Mouse (Mus musculus) hindbrain, postnatal 0 days (tissue): Measurements from ENCODE around the gene Olfr1216. TPM values are rescaled to one million over a fixed set of nuclear protein-coding genes. Genes with fewer than 3 reads are reported as not detected.
"Not testable (repeated sequence)": the region's sequence is repeated elsewhere in the genome, so short reads cannot be mapped to it uniquely, and the experiment has no call there.

Experiments used
- ATAC-seq: fragments of 200-750 bp; cut with Nextera tagmentation; 2 replicates; pipeline ENCODE4 v1.8.0; 2017; ENCODE audit warnings: mild to moderate bottlenecking, moderate TSS enrichment, moderate library complexity
- DNase-seq: peaks from one replicate; pipeline ENCODE4 v3.0.0-alpha.2; 2015; ENCODE audit warnings: low spot score
- H3K27ac ChIP-seq: fragments of 300-500 bp; sonication (generic); 2 replicates; pipeline ENCODE4 v1.5.1; 2014; ENCODE audit warnings: mild to moderate bottlenecking
- H3K27me3 ChIP-seq: fragments of 300-500 bp; sonication (generic); 2 replicates; pipeline ENCODE4 v1.6.1; 2014; ENCODE audit warnings: low read length, mixed read lengths; ENCODE audit not compliant: insufficient read depth
- H3K36me3 ChIP-seq: fragments of 300-500 bp; sonication (generic); 2 replicates; pipeline ENCODE4 v1.6.1; 2014; ENCODE audit warnings: low read length, mixed read lengths; ENCODE audit not compliant: insufficient read depth
- H3K4me1 ChIP-seq: fragments of 300-500 bp; sonication (generic); 2 replicates; pipeline ENCODE4 v1.6.1; 2014; ENCODE audit warnings: antibody characterized with exemption, low read length, mixed read lengths; ENCODE audit not compliant: insufficient read depth
- H3K4me2 ChIP-seq: fragments of 300-500 bp; sonication (generic); 2 replicates; pipeline ENCODE4 v1.6.1; 2014; ENCODE audit warnings: low read depth, mild to moderate bottlenecking, low read length, moderate library complexity, mixed read lengths
- H3K4me3 ChIP-seq: fragments of 300-500 bp; sonication (generic); 2 replicates; pipeline ENCODE4 v1.5.1; 2014; ENCODE audit warnings: low read length
- H3K9ac ChIP-seq: fragments of 300-500 bp; sonication (generic); replicated peaks from 2 replicates; pipeline ENCODE4 v1.6.1; 2014; ENCODE audit warnings: mild to moderate bottlenecking, low read length, moderate library complexity, mixed read lengths
- H3K9me3 ChIP-seq: fragments of 300-500 bp; sonication (generic); 2 replicates; pipeline ENCODE4 v1.6.1; 2016; ENCODE audit warnings: low read length, mixed read lengths
- CTCF ChIP-seq: IDR thresholded peaks from 2 replicates; pipeline ENCODE4 v1.5.1; 2016; ENCODE audit warnings: antibody characterized with exemption, control low read depth, low read depth
- WGBS: fragments of 180-500 bp; shearing (Covaris S2); extraction: QIAGEN DNeasy Blood & Tissue Kit; methylation state at CpG from one replicate; pipeline ENCODE4 v1.1.7; 2014; 5-methylcytosine and 5-hydroxymethylcytosine counted together
- polyA plus RNA-seq: library from polyadenylated mRNA; unstranded; fragments of >200 nt; fragmentation: Nextera tagmentation; extraction: Ambion mirVana; gene quantifications from 2 replicates; pipeline ENCODE4 v1.2.1, GENCODE M21; 2015
- total RNA-seq: library from RNA; depleted of rRNA; stranded (reverse); fragments of >200 nt; gene quantifications from 2 replicates; pipeline ENCODE4 v1.2.3, GENCODE M21; 2014; rRNA removed

The Olfr1216 gene
- total RNA-seq (not detected in 2 replicates), polyA plus RNA-seq (not detected in 2 replicates)

GRCm38 (mm10) chr2:89018240-89018639 lies at the start of gene Olfr1216:
TSS of gene Olfr1216 (minus strand) at chr2:89018340.
- Histone ChIP-seq H3K4me3 (no peak within 1 kb of the TSS), H3K36me3 (no peaks in the 10 kb centered on the region), H3K27ac (no peak within 1 kb of the TSS), H3K9ac (no peak within 1 kb of the TSS), H3K9me3 (no peaks in the 10 kb centered on the region), H3K4me1 (no peaks in the 10 kb centered on the region), H3K27me3 (no peaks in the 10 kb centered on the region), H3K4me2 (no peak within 1 kb of the TSS)
- 82% methylated on average over 1 of the region's 1 CpGs for WGBS
- no peak for TF ChIP-seq CTCF
- ATAC-seq, result no peak
- no peak for DNase-seq

GRCm38 (mm10) chr2:89061087-89061486 lies 42.9 kb upstream of the Olfr1216 start, which contains the start of gene Olfr1218:
TSS of gene Olfr1218 (minus strand) at chr2:89061187.
- no peak for TF ChIP-seq CTCF

GRCm38 (mm10) chr2:89031965-89032364 lies 13.8 kb upstream of the Olfr1216 start, which contains the start of gene Olfr1217:
TSS of gene Olfr1217 (minus strand) at chr2:89032065.
- no peak for TF ChIP-seq CTCF
- Histone ChIP-seq H3K4me2 (no peak within 1 kb of the TSS), H3K4me1 (no peaks in the 10 kb centered on the region), H3K4me3 (no peak within 1 kb of the TSS), H3K36me3 (no peaks in the 10 kb centered on the region), H3K9me3 (no peaks in the 10 kb centered on the region), H3K27ac (no peak within 1 kb of the TSS), H3K27me3 (no peaks in the 10 kb centered on the region), H3K9ac (no peak within 1 kb of the TSS)
- DNase-seq (no peak), ATAC-seq (no peak)
- WGBS, result 73% methylated on average over 2 of the region's 2 CpGs

More at GRCm38 (mm10) chr2:89061087-89061486, 42.9 kb upstream of the Olfr1216 start, which contains the start of gene Olfr1218:
- Histone ChIP-seq H3K9me3 (no peaks in the 10 kb centered on the region), H3K9ac (no peak within 1 kb of the TSS), H3K4me2 (no peak within 1 kb of the TSS), H3K27me3 (no peaks in the 10 kb centered on the region), H3K27ac (no peak within 1 kb of the TSS), H3K4me3 (no peak within 1 kb of the TSS), H3K4me1 (no peaks in the 10 kb centered on the region), H3K36me3 (no peaks in the 10 kb centered on the region)
- ATAC-seq (no peak), DNase-seq (no peak)

- not testable (repeated sequence) for H3K4me2 ChIP-seq, H3K27me3 ChIP-seq, H3K4me3 ChIP-seq, H3K36me3 ChIP-seq, H3K9ac ChIP-seq, ATAC-seq, H3K9me3 ChIP-seq, H3K27ac ChIP-seq, H3K4me1 ChIP-seq, DNase-seq
- WGBS, result 77% methylated on average over 3 of the region's 3 CpGs
These were observed 3.3 kb upstream of the Olfr1216 start for GRCm38 (mm10) chr2:89021436-89021835.

GRCm38 (mm10) chr2:89006873-89007272 lies 11.3 kb downstream of the Olfr1216 start, which contains the start of gene Olfr1215:
TSS of gene Olfr1215 (minus strand) at chr2:89006973.
- Histone ChIP-seq H3K9me3 (no peaks in the 10 kb centered on the region), H3K27ac (no peak within 1 kb of the TSS), H3K4me3 (no peak within 1 kb of the TSS), H3K9ac (no peak within 1 kb of the TSS), H3K36me3 (no peaks in the 10 kb centered on the region), H3K27me3 (no peaks in the 10 kb centered on the region), H3K4me2 (no peak within 1 kb of the TSS), H3K4me1 (no peaks in the 10 kb centered on the region)
- DNase-seq, result no peak
- no peak for ATAC-seq
- no peak for TF ChIP-seq CTCF
- WGBS, result 62% methylated on average over 2 of the region's 2 CpGs

GRCm38 (mm10) chr2:88992553-88992952 lies 25.6 kb downstream of the Olfr1216 start, which contains the start of gene Olfr1214:
TSS of gene Olfr1214 (minus strand) at chr2:88992653.
- ATAC-seq, result no peak
- no peak within 1 kb of the TSS for H3K27ac ChIP-seq
- 96% methylated on average over 1 of the region's 1 CpGs for WGBS

GRCm38 (mm10) chr2:88980181-88980580 lies 38.0 kb downstream of the Olfr1216 start, which contains the start of gene Gm13762:
TSS of gene Gm13762 (minus strand) at chr2:88980281.
- 87% methylated on average over 1 of the region's 1 CpGs for WGBS
- DNase-seq (no peak), ATAC-seq (no peak)
- no peak for TF ChIP-seq CTCF
- Histone ChIP-seq H3K9ac (no peak within 1 kb of the TSS), H3K4me2 (no peak within 1 kb of the TSS), H3K4me1 (no peaks in the 10 kb centered on the region), H3K27ac (no peak within 1 kb of the TSS), H3K4me3 (no peak within 1 kb of the TSS), H3K36me3 (no peaks in the 10 kb centered on the region), H3K27me3 (no peaks in the 10 kb centered on the region), H3K9me3 (no peaks in the 10 kb centered on the region)

More at GRCm38 (mm10) chr2:88992553-88992952, 25.6 kb downstream of the Olfr1216 start, which contains the start of gene Olfr1214:
- TF ChIP-seq CTCF, result no peak
- Histone ChIP-seq H3K9ac (no peak within 1 kb of the TSS), H3K27me3 (no peaks in the 10 kb centered on the region), H3K4me3 (no peak within 1 kb of the TSS), H3K4me2 (no peak within 1 kb of the TSS), H3K36me3 (no peaks in the 10 kb centered on the region), H3K4me1 (no peaks in the 10 kb centered on the region), H3K9me3 (no peaks in the 10 kb centered on the region)
- DNase-seq, result no peak

Other genes starting within 250 kb of the Olfr1216 start
- gene Olfr1200, start 247.9 kb downstream of the Olfr1216 start, total RNA-seq, result not detected in 2 replicates
- gene Olfr1200, start 247.9 kb downstream of the Olfr1216 start, polyA plus RNA-seq, result not detected in 2 replicates
- not detected in 2 replicates for gene Olfr1201, start 225.3 kb downstream of the Olfr1216 start, total RNA-seq
- not detected in 2 replicates for gene Olfr1201, start 225.3 kb downstream of the Olfr1216 start, polyA plus RNA-seq
- gene Olfr1202, start 203.8 kb downstream of the Olfr1216 start, total RNA-seq, result not detected in 2 replicates
- not detected in 2 replicates for gene Olfr1202, start 203.8 kb downstream of the Olfr1216 start, polyA plus RNA-seq
- gene Olfr1205, start 188.6 kb downstream of the Olfr1216 start, total RNA-seq, result not detected in 2 replicates
- gene Olfr1205, start 188.6 kb downstream of the Olfr1216 start, polyA plus RNA-seq, result not detected in 2 replicates
- not detected in 2 replicates for gene Olfr1204, start 169.0 kb downstream of the Olfr1216 start, total RNA-seq
- gene Olfr1204, start 169.0 kb downstream of the Olfr1216 start, polyA plus RNA-seq, result not detected in 2 replicates
- not detected in 2 replicates for gene Olfr1206, start 155.1 kb downstream of the Olfr1216 start, total RNA-seq
- gene Olfr1206, start 155.1 kb downstream of the Olfr1216 start, polyA plus RNA-seq, result not detected in 2 replicates
- not detected in 2 replicates for gene Olfr1208, start 116.0 kb downstream of the Olfr1216 start, total RNA-seq
- gene Olfr1208, start 116.0 kb downstream of the Olfr1216 start, polyA plus RNA-seq, result not detected in 2 replicates
- not detected in 2 replicates for gene Olfr1209, start 103.2 kb downstream of the Olfr1216 start, total RNA-seq
- not detected in 2 replicates for gene Olfr1209, start 103.2 kb downstream of the Olfr1216 start, polyA plus RNA-seq
- not detected in 2 replicates for gene Olfr1211, start 80.2 kb downstream of the Olfr1216 start, total RNA-seq
- gene Olfr1211, start 80.2 kb downstream of the Olfr1216 start, polyA plus RNA-seq, result not detected in 2 replicates
- gene Olfr1212, start 64.4 kb downstream of the Olfr1216 start, total RNA-seq, result not detected in 2 replicates
- gene Olfr1212, start 64.4 kb downstream of the Olfr1216 start, polyA plus RNA-seq, result not detected in 2 replicates
- gene Gm13762, start 38.1 kb downstream of the Olfr1216 start, total RNA-seq, result not detected in 2 replicates
- gene Gm13762, start 38.1 kb downstream of the Olfr1216 start, polyA plus RNA-seq, result not detected in 2 replicates
- gene Olfr1214, start 25.7 kb downstream of the Olfr1216 start, total RNA-seq, result not detected in 2 replicates
- gene Olfr1214, start 25.7 kb downstream of the Olfr1216 start, polyA plus RNA-seq, result not detected in 2 replicates
- not detected in 2 replicates for gene Olfr1215, start 11.4 kb downstream of the Olfr1216 start, total RNA-seq
- not detected in 2 replicates for gene Olfr1215, start 11.4 kb downstream of the Olfr1216 start, polyA plus RNA-seq
- gene Olfr1217, start 13.7 kb upstream of the Olfr1216 start, total RNA-seq, result not detected in 2 replicates
- not detected in 2 replicates for gene Olfr1217, start 13.7 kb upstream of the Olfr1216 start, polyA plus RNA-seq
- gene Olfr1218, start 42.8 kb upstream of the Olfr1216 start, total RNA-seq, result not detected in 2 replicates
- gene Olfr1218, start 42.8 kb upstream of the Olfr1216 start, polyA plus RNA-seq, result not detected in 2 replicates
- gene Olfr1219, start 65.2 kb upstream of the Olfr1216 start, total RNA-seq, result not detected in 2 replicates
- not detected in 2 replicates for gene Olfr1219, start 65.2 kb upstream of the Olfr1216 start, polyA plus RNA-seq
- gene Olfr1220, start 88.5 kb upstream of the Olfr1216 start, total RNA-seq, result not detected in 2 replicates
- not detected in 2 replicates for gene Olfr1220, start 88.5 kb upstream of the Olfr1216 start, polyA plus RNA-seq
- not detected in 2 replicates for gene Olfr1221, start 98.9 kb upstream of the Olfr1216 start, total RNA-seq
- not detected in 2 replicates for gene Olfr1221, start 98.9 kb upstream of the Olfr1216 start, polyA plus RNA-seq
- gene Olfr1222, start 114.7 kb upstream of the Olfr1216 start, total RNA-seq, result not detected in 2 replicates
- gene Olfr1222, start 114.7 kb upstream of the Olfr1216 start, polyA plus RNA-seq, result not detected in 2 replicates
- not detected in 2 replicates for gene Olfr1223, start 133.2 kb upstream of the Olfr1216 start, total RNA-seq
- gene Olfr1223, start 133.2 kb upstream of the Olfr1216 start, polyA plus RNA-seq, result not detected in 2 replicates
- gene Olfr1224-ps1, start 145.8 kb upstream of the Olfr1216 start, total RNA-seq, result not detected in 2 replicates
- not detected in 2 replicates for gene Olfr1224-ps1, start 145.8 kb upstream of the Olfr1216 start, polyA plus RNA-seq
- not detected in 2 replicates for gene Olfr1225, start 156.3 kb upstream of the Olfr1216 start, total RNA-seq
- gene Olfr1225, start 156.3 kb upstream of the Olfr1216 start, polyA plus RNA-seq, result not detected in 2 replicates
- gene Olfr1226, start 181.7 kb upstream of the Olfr1216 start, total RNA-seq, result not detected in 2 replicates
- not detected in 2 replicates for gene Olfr1226, start 181.7 kb upstream of the Olfr1216 start, polyA plus RNA-seq
- not detected in 2 replicates for gene Olfr1228, start 235.7 kb upstream of the Olfr1216 start, total RNA-seq
- gene Olfr1228, start 235.7 kb upstream of the Olfr1216 start, polyA plus RNA-seq, result not detected in 2 replicates